Mouse (Mus musculus): ENCODE data around the gene Zer1. TPM values are rescaled to one million over a fixed set of nuclear protein-coding genes. Genes with fewer than 3 reads are reported as not detected.
A peak's percentile ranks its signal among the peaks of the same experiment; 100 is the strongest.

Gene Zer1
- total RNA-seq, 2 experiments from 2014 or later = 23.5 to 26.7 TPM

GRCm38 (mm10) chr2:30084113-30084512 lies 40.3 kb downstream of the Zer1 start:
- no peak for DNase-seq (ENCODE audit: low spot score)
- intact Hi-C loops (cut with DNase I) = no loop called here

- DNase-seq (ENCODE audit: low spot score) = no peak
- intact Hi-C loops (cut with DNase I) = no loop called here
Measured at GRCm38 (mm10) chr2:30080181-30080800, 44.1 kb downstream of the Zer1 start.

DNA sequence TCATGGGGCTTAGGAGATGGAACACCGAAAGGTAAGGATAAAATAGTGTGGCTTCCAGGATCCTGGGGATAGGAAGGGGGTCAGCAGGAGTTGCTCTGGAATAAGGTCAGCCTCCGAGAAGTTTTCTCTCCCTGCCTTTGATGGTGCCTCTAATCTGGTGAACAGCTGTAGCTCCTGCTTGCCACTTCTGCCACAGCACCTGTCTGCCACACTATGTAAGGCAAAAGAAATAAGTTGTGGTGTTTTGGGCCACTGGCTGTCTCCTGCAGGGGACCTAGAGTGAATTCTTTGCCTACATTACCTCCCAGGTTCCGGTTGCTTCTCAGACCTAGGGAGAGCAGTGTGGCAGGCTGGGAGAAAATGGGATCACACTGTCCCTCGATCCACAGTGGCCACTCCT lies 45.6 kb downstream of the Zer1 start:
- intact Hi-C loops (cut with DNase I) = loop anchor here (5.0 kb wide), 1 partner anchor 36 kb away; no protein-coding TSS in a partner anchor

GRCm38 (mm10) chr2:30078349-30078712 lies 46.1 kb downstream of the Zer1 start:
- DNase-seq (ENCODE audit: low spot score) = peak; percentile 69
- intact Hi-C loops (cut with DNase I) = loop anchor here (5.0 kb wide), 1 partner anchor 36 kb away; no protein-coding TSS in a partner anchor

More for the DNA sequence above, 45.6 kb downstream of the Zer1 start:
- DNase-seq (ENCODE audit: low spot score) = no peak

GRCm38 (mm10) chr2:30077502-30078348 lies 46.7 kb downstream of the Zer1 start, which contains the start of gene Pkn3:
TSS of gene Pkn3 (plus strand) at chr2:30077684.
- DNase-seq (ENCODE audit: low spot score) = peak; percentile 72
- intact Hi-C loops (cut with DNase I) = loop anchor here (2.0 to 5.0 kb wide), 2 partner anchors 15 to 35 kb away; partner anchors contain the start of gene Zdhhc12

- DNase-seq (ENCODE audit: low spot score) = no peak
- intact Hi-C loops (cut with DNase I) = loop anchor here (2.0 to 5.0 kb wide), 2 partner anchors 16 to 35 kb away; partner anchors contain the start of gene Zdhhc12
Measured at GRCm38 (mm10) chr2:30076959-30077358, 47.4 kb downstream of the Zer1 start.

GRCm38 (mm10) chr2:30076439-30076838 lies 47.9 kb downstream of the Zer1 start:
- intact Hi-C loops (cut with DNase I) = loop anchor here (2.0 to 5.0 kb wide), 2 partner anchors 16 to 34 kb away; partner anchors contain the start of gene Zdhhc12

DNA sequence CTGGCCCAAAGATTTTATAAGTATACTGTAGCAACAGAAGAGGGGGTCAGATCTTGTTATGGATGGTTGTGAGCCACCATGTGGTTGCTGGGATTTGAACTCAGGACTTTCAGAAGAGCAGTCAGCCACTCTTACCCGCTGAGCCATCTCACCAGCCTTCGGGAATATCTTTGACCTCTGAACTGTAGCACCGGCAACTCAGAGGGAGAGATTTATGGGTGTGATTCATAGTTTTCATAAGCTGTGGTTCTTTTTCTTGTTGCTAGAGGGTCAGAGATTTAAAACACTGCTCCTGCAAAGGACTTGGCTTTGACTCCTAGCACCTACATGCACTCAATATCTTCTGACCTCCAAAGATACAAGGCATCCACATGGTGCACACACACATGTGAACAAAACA lies 48.8 kb downstream of the Zer1 start:
- no peak for DNase-seq (ENCODE audit: low spot score)
- intact Hi-C loops (cut with DNase I) = loop anchor here (2.0 to 5.0 kb wide), 2 partner anchors 17 to 33 kb away; partner anchors contain the start of gene Zdhhc12

More at GRCm38 (mm10) chr2:30076439-30076838, 47.9 kb downstream of the Zer1 start:
- DNase-seq (ENCODE audit: low spot score) = no peak

GRCm38 (mm10) chr2:30073285-30073684 lies 51.1 kb downstream of the Zer1 start:
- no peak for DNase-seq (ENCODE audit: low spot score)
- intact Hi-C loops (cut with DNase I) = no loop called here

- intact Hi-C loops (cut with DNase I) = no loop called here
Measured at GRCm38 (mm10) chr2:30072875-30073274, 51.5 kb downstream of the Zer1 start.

GRCm38 (mm10) chr2:30067962-30068361 lies 56.4 kb downstream of the Zer1 start:
- intact Hi-C loops (cut with DNase I) = no loop called here

More at GRCm38 (mm10) chr2:30072875-30073274, 51.5 kb downstream of the Zer1 start:
- no peak for DNase-seq (ENCODE audit: low spot score)

DNA sequence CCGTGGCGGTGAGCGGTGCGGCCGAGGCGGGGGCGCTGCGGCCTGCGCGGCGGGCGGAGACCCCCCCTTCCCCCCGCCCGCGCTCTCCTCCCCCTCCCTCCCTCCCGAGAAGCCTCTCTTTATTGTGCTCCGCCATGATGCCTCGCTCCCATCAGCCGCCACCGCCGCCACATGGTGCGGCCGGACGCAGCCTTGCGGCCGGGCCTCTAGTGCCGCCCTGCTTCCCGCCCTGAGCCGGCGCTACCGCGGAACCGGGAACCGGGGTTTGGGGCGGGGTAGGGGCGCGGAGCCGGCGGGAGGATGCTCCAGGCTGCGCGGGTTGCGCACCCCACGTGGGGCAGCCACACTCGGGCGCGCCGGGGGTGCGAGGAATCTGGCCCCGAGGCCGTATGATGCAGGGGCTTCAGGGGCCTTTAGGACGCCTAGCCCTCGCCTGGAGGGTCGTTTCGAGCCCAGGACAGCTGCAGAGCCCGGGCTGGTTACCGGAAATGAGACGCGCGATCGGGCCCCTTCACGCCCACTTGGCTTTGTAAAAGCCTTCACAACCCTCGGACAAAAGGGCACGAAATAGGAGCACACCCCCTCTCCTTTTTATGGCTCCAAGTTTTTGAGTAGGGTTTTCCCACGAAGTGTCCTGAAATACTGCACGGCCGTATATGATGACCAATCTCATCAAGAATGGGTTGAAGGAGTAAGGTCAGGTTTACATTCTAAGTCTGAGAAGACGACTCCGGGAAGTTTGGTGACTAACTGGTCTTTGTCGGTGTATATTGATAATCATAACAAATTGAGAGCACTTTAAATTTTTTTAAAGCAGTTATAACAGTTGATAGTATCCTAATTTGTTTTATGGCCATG lies 57.1 kb downstream of the Zer1 start:
- intact Hi-C loops (cut with DNase I) = no loop called here
- no peak for DNase-seq (ENCODE audit: low spot score)

More at GRCm38 (mm10) chr2:30067962-30068361, 56.4 kb downstream of the Zer1 start:
- no peak for DNase-seq (ENCODE audit: low spot score)

DNA sequence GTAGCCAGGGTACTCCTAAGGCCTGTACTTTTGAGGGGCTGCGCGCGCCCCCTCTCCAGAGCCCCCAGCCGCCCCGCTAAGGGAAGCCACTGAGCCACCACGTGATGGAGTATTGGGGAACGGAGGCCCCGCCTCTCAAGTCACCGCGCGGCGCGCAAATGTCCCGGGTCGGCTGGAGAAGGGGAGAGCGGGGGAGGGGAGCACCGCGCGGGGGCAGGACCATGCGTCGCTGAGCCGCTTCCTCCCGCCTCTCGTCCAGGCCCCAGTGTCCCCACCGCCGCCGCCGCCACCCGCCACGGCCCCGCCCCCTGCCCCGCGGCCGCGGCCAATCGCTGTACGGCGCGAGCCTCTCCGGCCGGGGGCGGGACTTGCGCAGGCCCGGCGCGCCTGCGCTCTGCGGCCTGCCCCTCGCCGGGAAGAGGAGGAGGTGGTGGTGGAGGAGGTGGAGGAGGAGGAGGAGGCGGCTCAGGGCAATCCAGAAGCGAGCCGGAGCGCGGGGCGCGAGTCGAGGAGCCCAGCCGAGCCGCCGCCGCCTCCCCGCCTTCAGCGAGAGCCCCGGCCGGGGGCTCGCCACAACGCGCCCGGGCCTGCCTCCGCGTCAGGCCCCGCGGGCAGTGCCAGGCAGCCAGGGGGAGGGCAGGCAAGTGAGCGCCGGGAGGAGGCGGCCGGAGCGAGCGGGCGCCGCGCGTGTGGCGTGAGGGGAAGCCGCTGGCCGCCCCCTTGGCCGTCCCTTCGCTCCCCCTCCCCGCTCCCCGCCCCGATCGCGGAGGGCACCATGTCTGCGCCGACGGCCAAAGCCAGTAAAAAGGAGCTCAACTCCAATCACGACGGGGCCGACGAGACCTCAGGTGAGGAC lies 58.1 kb downstream of the Zer1 start:
- DNase-seq (ENCODE audit: low spot score) = peak; percentile 96
- intact Hi-C loops (cut with DNase I) = no loop called here

GRCm38 (mm10) chr2:30064298-30064697 lies 60.1 kb downstream of the Zer1 start:
- intact Hi-C loops (cut with DNase I) = no loop called here
- no peak for DNase-seq (ENCODE audit: low spot score)

- intact Hi-C loops (cut with DNase I) = no loop called here
- no peak for DNase-seq (ENCODE audit: low spot score)
Measured at GRCm38 (mm10) chr2:30063791-30064190, 60.6 kb downstream of the Zer1 start.

DNA sequence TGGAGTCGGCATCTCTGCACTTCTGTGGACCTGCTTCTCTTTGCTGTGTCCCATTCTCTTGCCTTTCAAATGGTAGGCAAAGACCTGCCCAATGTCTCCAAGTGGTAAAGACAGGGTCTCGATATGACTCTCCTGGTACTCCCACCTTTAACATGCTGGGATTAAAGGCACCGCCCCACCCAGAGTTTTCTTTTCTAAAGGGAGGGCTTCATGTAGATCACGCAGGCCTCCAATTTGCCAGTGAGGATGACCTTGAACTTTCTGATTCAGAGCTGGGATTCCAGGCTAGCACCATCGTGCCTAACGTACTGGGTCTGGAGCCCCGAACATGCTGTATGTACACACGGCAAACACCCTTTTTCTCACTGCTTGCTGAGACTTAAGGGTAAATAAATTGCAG lies 61.1 kb downstream of the Zer1 start:
- intact Hi-C loops (cut with DNase I) = no loop called here
- no peak for DNase-seq (ENCODE audit: low spot score)

DNA sequence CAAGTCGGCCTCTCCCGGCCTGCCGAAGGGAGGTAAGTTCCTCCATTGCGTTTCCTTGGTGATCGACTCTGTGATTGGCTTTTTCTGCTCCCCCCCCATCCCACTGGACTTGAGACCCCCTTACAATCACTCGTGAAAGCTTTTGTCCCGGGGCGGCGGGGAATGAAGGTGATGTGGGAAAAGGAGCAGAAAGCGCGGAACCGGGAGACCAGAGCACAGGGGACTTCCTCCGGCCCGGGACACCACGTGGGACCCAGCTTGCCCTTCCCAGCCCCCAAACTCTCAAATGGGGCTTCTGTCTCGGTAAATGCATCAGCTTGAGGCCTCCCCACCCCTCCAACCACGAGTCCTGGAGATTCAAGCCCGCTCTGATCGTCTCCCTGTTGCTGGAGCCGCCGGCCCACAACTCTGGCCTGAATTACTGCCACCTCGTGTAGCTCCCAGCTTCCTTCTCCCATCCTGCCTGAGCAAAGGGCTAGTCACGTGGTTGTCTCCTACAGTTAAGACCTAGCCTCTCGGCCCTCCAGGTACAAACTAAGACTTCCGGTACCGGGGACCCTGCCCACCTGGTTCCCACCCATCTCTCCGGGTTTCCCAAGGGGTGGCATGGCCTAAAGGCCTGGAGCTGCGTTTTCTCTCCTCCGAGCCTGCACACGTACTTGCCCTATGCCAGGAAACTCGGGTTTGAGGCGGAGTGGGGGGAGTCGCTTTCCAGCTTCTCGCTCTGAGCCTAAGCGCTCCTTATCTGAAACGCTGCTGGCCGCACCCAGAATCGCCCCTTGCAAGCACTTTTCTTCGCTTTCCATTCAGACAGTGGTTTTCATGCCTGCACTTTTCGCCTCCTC lies 61.9 kb downstream of the Zer1 start:
- DNase-seq (ENCODE audit: low spot score) = peak; percentile 39
- intact Hi-C loops (cut with DNase I) = no loop called here
